ENCODE assay signal across 9 mouse cellular contexts in genomic region chr8:85461377-85461776, GRCm38 (mm10). TPM values are rescaled to one million over a fixed set of nuclear protein-coding genes. Genes with fewer than 3 reads are reported as not detected.
DNase-seq lines count a peak whose midpoint lies in the region; ATAC-seq and TF ChIP-seq lines count a peak whose summit lies in the region.
"Had no signal": no experiment of that assay in that cellular context is flagged by ENCODE, and none has a peak within 500 bp of the region (broad histone marks: within the 10 kb centered on the region; RNA-seq: fewer than 3 reads in every experiment).

No protein-coding gene starts in this region.

- H3K36me3 ChIP-seq in E14TG2a.4 (ENCODE audit: insufficient read depth, low read length), result no peaks in the 10 kb centered on the region
- no peaks in the 10 kb centered on the region for H3K36me3 ChIP-seq in midbrain, embryonic 15.5 days (replicated peaks)
- H3K36me3 ChIP-seq in forebrain, embryonic 15.5 days, result no peaks in the 10 kb centered on the region
- H3K36me3 ChIP-seq: heart, embryonic 15.5 days had no signal

- no peaks in the 10 kb centered on the region for H3K9me3 ChIP-seq in E14TG2a.4 (ENCODE audit: low read length)
- no peaks in the 10 kb centered on the region for H3K9me3 ChIP-seq in midbrain, embryonic 15.5 days
- no peaks in the 10 kb centered on the region for H3K9me3 ChIP-seq in forebrain, embryonic 15.5 days
- H3K9me3 ChIP-seq: heart, embryonic 15.5 days had no signal

- no peaks in the 10 kb centered on the region for H3K27me3 ChIP-seq in E14TG2a.4 (ENCODE audit: insufficient read depth, low read length)
- no peaks in the 10 kb centered on the region for H3K27me3 ChIP-seq in midbrain, embryonic 15.5 days (replicated peaks)
- no peaks in the 10 kb centered on the region for H3K27me3 ChIP-seq in forebrain, embryonic 15.5 days
- H3K27me3 ChIP-seq: heart, embryonic 15.5 days had no signal

- WGBS in midbrain, embryonic 15.5 days, result 77% methylated on average over 3 of the region's 3 CpGs
- 82% methylated on average over 3 of the region's 3 CpGs for WGBS in forebrain, embryonic 15.5 days

- no peak for ATAC-seq in midbrain, embryonic 15.5 days (replicated peaks)
- ATAC-seq in forebrain, embryonic 15.5 days (replicated peaks), result no peak

- peaks cover 58% of the 10 kb centered on the region for H3K4me1 ChIP-seq in E14TG2a.4 (replicated peaks; ENCODE audit: low read depth, low read length)
- no peaks in the 10 kb centered on the region for H3K4me1 ChIP-seq in midbrain, embryonic 15.5 days
- H3K4me1 ChIP-seq in forebrain, embryonic 15.5 days, result 0 out of 2 replicates have a peak, but pooled peaks cover 2% of the 10 kb centered on the region
- H3K4me1 ChIP-seq: heart, embryonic 15.5 days had no signal

- H3K4me3 ChIP-seq in E14TG2a.4 (replicated peaks; ENCODE audit: low read length), result no peak overlapping the region
- H3K4me3 ChIP-seq in midbrain, embryonic 15.5 days, result no peak overlapping the region
- H3K4me3 ChIP-seq in forebrain, embryonic 15.5 days, result no peak overlapping the region
- H3K4me3 ChIP-seq: heart, embryonic 15.5 days had no signal

- peak; percentile 38; the same call in 1 of the 2 replicates for TF ChIP-seq CTCF in E14TG2a.4 (conservative IDR thresholded peaks at IDR 0.05; ENCODE audit: low read length)

- no peak overlapping the region for H3K9ac ChIP-seq in midbrain, embryonic 15.5 days
- no peak overlapping the region for H3K9ac ChIP-seq in forebrain, embryonic 15.5 days (replicated peaks)
- H3K9ac ChIP-seq: heart, embryonic 15.5 days had no signal

- DNase-seq in kidney, adult 11 months, result peak; percentile 15
- DNase-seq in kidney, adult 18-20 months, result no peak
- DNase-seq in adipocyte (ENCODE audit: low spot score), result peak; percentile 40
- DNase-seq in lung, postnatal 10 days, result peak; percentile 30
- DNase-seq: cerebellum, postnatal 36 days had no signal

- no peak overlapping the region for H3K4me2 ChIP-seq in midbrain, embryonic 15.5 days
- H3K4me2 ChIP-seq in forebrain, embryonic 15.5 days (replicated peaks), result no peak overlapping the region
- H3K4me2 ChIP-seq: heart, embryonic 15.5 days had no signal

- no peak overlapping the region for H3K27ac ChIP-seq in midbrain, embryonic 15.5 days
- H3K27ac ChIP-seq in forebrain, embryonic 15.5 days (replicated peaks), result no peak overlapping the region
- H3K27ac ChIP-seq: heart, embryonic 15.5 days had no signal

RNA-seq across cellular contexts. Expression of gene 4921524J17Rik, which starts 28.7 kb away (rescaled TPM):
- polyA plus RNA-seq in midbrain, embryonic 15.5 days (2015; fragmentation: Nextera tagmentation; extraction: Ambion mirVana), result 36.5 and 38.6 TPM in 2 replicates
- polyA plus RNA-seq in forebrain, embryonic 15.5 days (2015; fragmentation: Nextera tagmentation; extraction: Ambion mirVana), result 69.3 and 74.7 TPM in 2 replicates

RNA-seq across cellular contexts. Expression of gene Gpt2, which starts 31.0 kb away (rescaled TPM):
- 39.3 and 40.1 TPM in 2 replicates for polyA plus RNA-seq in midbrain, embryonic 15.5 days (2015; fragmentation: Nextera tagmentation; extraction: Ambion mirVana)
- polyA plus RNA-seq in forebrain, embryonic 15.5 days (2015; fragmentation: Nextera tagmentation; extraction: Ambion mirVana), result 39.7 and 40.9 TPM in 2 replicates
